Mouse (Mus musculus) urinary bladder, adult 2 months (tissue): ENCODE data around the gene Pon3. TPM values are rescaled to one million over a fixed set of nuclear protein-coding genes. Genes with fewer than 3 reads are reported as not detected.
"Not testable (repeated sequence)": the region's sequence is repeated elsewhere in the genome, so short reads cannot be mapped to it uniquely, and the experiment has no call there.

ENCODE experiments used
- DNase-seq: peaks from one replicate; pipeline ENCODE4 v3.0.0; 2022; ENCODE audit warnings: low spot score
- polyA plus RNA-seq: library from polyadenylated mRNA; depleted of rRNA; stranded (reverse); fragments of >200 nt; gene quantifications from 2 replicates; pipeline ENCODE4 v1.2.3, GENCODE M21; 2012

Gene Pon3
- polyA plus RNA-seq, 1 experiment, result 51.9 TPM

- no peak for DNase-seq
Observed at GRCm38 (mm10) chr6:5254869-5255268, 1.2 kb downstream of the Pon3 start.

GRCm38 (mm10) chr6:5245926-5246325 lies 10.2 kb downstream of the Pon3 start:
- DNase-seq, result no peak

DNA sequence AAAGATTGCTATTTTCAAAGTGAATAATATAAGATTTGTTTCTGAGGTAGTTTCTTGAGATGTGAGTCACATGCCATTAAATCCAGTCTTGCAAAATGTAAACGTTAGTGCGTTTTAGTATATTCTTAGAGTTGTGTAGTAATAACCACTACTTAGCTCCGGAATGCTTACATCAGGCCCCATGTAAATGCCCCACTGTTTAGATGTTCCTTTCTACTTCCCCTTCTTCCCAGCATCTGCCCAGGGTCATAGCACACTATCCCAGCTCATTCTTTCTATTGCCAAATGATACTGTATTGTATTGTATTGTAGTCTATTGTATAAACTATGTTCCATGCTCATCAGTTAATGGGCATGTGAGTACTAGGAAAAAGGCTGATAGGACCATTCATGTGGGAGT lies 17.3 kb downstream of the Pon3 start:
- no peak for DNase-seq

- no peak for DNase-seq
Observed at GRCm38 (mm10) chr6:5237510-5237909, 18.6 kb downstream of the Pon3 start.

GRCm38 (mm10) chr6:5236843-5237371 lies 19.2 kb downstream of the Pon3 start:
- no peak for DNase-seq

- DNase-seq, result no peak
Observed at GRCm38 (mm10) chr6:5234563-5234962, 21.5 kb downstream of the Pon3 start.

GRCm38 (mm10) chr6:5233812-5234211 lies 22.3 kb downstream of the Pon3 start:
- no peak for DNase-seq

GRCm38 (mm10) chr6:5232022-5232421 lies 24.1 kb downstream of the Pon3 start:
- no peak for DNase-seq

- DNase-seq, result no peak
Observed at GRCm38 (mm10) chr6:5230261-5230660, 25.8 kb downstream of the Pon3 start.

DNA sequence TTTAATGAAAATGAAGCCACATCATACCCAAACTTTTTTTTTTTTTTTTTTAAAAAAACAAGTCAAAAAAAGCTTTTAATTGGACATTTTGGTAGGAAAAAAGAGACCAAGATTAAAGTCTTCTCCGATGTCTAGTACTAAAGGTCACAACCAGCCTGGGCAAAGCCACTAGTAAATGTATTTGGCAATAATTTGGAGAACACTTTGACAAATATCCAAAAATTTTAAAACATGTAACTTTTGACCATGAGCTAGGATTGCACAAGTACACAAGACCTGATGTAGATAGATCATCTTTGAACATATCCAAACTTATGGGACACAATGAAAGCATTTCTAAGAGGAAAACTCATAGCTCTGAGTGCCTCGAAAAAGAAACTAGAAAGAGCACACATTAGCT lies 32.5 kb downstream of the Pon3 start:
- DNase-seq, result not testable (repeated sequence)

- DNase-seq, result no peak
Observed at GRCm38 (mm10) chr6:5222080-5222479, 34.0 kb downstream of the Pon3 start.

- DNase-seq, result no peak
Observed at GRCm38 (mm10) chr6:5218190-5218589, 37.9 kb downstream of the Pon3 start.

DNA sequence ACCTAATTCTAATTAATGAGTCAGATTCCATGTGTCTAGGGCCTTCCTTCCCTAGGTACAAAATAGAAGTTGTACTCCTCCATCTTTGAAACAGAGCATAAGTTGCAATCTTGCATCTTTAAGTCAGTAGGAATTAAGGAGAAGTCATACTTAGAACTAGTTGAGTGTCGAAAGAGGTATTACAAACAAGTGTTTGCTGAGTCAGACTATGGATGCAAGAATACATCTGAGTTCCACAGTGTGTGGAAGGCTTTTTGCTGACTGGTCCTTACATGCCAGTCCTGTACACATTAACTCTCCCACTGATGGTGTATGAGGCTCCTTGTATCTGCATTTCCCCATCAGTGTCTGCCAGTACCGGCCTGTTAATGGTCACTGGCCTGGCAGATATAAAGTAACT lies 48.3 kb downstream of the Pon3 start:
- no peak for DNase-seq

GRCm38 (mm10) chr6:5199916-5200315 lies 56.2 kb downstream of the Pon3 start:
- DNase-seq, result no peak

DNA sequence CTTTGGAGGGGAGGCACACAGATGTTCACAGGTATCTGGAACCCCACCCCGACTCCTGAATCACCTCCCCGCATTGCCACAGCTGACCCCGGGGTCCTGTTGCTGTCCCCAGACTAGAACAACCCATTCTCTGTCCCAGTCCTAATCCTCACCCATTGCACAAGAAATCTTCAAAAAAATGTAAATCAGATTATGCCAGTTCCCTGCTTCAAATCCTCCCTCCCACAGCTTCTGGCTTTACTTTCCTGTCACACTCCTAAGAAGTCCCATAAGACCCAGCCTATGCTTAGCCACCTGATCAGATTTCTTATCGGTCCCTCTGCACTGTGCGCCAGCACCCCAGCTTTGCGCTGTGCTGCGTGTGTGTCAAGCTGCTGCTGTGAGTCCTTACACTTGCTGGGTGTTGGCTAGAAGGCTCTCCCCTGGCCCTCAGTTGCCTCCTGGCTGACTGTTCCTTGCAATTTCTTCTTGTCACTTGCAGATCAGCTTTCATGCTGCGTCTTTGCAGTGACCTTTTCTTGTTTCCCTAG lies 56.6 kb downstream of the Pon3 start:
- no peak for DNase-seq

DNA sequence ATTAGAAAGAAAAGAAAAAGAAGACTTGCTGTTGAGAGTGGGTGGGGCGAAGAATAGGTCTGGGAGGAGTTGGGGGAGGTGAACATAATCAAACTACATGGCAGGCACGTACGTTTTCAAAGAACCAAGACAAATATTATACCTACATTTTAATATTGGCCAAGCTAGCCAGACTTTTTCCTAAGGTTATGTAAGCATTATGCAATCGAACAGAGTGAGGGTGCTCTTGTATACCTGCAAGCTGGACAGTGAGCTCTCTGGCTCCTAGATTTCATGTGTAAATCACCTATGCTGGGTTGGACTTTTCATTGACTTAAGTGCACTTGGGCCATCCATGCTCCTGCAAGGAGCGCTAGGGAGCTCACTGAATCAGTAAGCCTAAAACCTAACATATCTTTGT lies 57.5 kb downstream of the Pon3 start:
- DNase-seq, result no peak

DNA sequence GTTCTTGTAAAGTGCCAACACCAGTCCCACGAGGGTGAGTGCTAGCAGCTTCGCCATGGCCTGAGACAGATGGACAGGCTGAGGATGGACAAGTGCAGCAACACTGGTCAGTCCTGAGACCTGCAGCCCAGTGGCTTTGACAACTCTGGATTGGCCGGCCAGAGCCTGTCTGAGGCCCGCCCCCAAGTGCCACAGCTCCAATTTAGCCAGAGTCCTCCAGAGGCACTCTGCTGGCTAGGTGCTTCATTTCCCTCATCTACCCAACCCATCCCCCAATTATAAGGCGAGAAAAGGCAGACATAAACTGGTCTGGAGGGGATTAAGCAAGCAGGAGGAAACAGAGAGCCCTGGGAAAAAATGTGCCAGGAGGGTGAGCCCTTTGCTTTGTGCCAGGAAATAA lies 62.4 kb downstream of the Pon3 start, which contains the start of gene Pon1:
Pon1 (minus strand) TSS at position 254 of the 400 bp plus-strand sequence.
- DNase-seq, result no peak

DNA sequence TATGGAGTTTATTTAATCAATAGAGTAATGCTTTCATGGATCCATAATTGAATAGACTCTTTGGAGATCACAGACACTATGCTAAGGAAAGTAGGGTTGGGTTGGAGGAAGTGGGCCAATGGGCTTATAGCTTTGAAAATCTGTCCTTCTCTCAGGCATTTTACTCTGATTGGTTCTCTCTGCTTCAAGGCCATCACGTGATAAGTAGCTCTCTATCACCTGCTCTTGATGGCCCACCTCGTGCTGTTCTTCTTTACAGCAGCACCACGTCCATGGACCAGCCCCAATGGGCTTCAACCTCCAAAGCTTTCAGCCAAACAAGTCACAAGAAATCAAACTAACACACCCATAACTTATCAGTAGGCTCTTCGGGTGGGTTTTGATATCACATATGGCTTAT lies 65.3 kb downstream of the Pon3 start:
- DNase-seq, result no peak

GRCm38 (mm10) chr6:5189507-5189906 lies 66.6 kb downstream of the Pon3 start:
- DNase-seq, result no peak

- DNase-seq, result no peak
Observed at GRCm38 (mm10) chr6:5188938-5189337, 67.1 kb downstream of the Pon3 start.

GRCm38 (mm10) chr6:5188036-5188435 lies 68.0 kb downstream of the Pon3 start:
- no peak for DNase-seq

DNA sequence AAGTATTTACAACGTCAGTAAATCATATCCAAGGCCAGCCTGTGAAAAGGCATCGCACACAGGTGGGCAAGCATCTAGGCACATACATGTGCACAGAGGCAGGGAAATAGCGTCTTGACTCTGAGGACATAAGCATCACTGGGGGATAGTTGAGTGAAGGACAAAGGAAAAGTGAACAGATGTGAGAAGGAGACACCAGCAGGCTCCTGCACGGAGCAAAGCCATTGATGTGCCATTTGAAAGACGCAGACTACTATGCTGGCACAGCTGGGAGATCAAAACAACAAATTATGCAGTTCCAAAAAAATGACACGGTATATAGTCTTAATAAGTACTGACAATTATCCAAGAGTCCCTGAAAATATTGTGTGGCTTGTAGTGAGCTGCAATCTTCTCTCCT lies 68.5 kb downstream of the Pon3 start:
- DNase-seq, result no peak

GRCm38 (mm10) chr6:5186229-5186950 lies 69.7 kb downstream of the Pon3 start:
- no peak for DNase-seq

GRCm38 (mm10) chr6:5180645-5181044 lies 75.4 kb downstream of the Pon3 start:
- no peak for DNase-seq
